ENCODE assay signal across 8 mouse cellular contexts in the genomic region with DNA sequence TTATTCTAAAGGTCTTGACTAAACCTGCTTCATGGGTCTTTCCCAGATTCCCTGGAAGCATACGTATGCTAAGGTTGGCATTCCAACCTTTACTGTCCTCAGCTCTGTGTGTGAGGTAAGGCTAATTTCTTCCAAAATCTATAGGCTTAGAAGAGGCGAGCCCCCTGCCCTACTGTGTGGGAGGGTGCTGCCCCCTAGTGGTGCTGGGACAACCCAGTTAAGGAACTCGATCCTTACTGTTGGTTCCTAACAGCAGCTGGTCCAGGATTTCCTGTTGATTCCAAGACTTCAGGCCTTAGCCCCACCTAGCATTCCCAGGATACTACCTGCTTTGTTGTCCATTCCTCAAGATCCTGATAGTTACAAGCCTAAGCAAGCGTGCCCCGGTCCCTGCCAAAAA. TPM values are rescaled to one million over a fixed set of nuclear protein-coding genes. Genes with fewer than 3 reads are reported as not detected.
DNase-seq lines count a peak whose midpoint lies in the region; ATAC-seq lines count a peak whose summit lies in the region.

No protein-coding gene starts in this region.

- DNase-seq in left cerebral cortex, adult 18-20 months (ENCODE audit: low spot score in 2 of 2), result peak; percentile 83 to 93
- no peak for DNase-seq in left cerebral cortex, adult 11 months (ENCODE audit: low spot score)
- DNase-seq in adrenal gland, postnatal 36 days, result peak; percentile 71 to 85
- DNase-seq in embryonic facial prominence, embryonic 10.5 days (ENCODE audit: low spot score), result peak; percentile 88
- DNase-seq in hindbrain, embryonic 11.5 days (ENCODE audit: low spot score), result peak; percentile 87
- peak; percentile 86 to 89 for DNase-seq in left cerebral cortex, postnatal 14 days (ENCODE audit: low spot score in 2 of 2)
- DNase-seq in neural tube, embryonic 11.5 days (ENCODE audit: low spot score), result peak; percentile 81
- peak; percentile 45 to 55 for DNase-seq in thymus, postnatal 36 days

- WGBS in embryonic facial prominence, embryonic 10.5 days, result 15% methylated on average over 5 of the region's 5 CpGs
- WGBS in hindbrain, embryonic 11.5 days, result 11% methylated on average over 5 of the region's 5 CpGs
- WGBS in neural tube, embryonic 11.5 days, result 21% methylated on average over 5 of the region's 5 CpGs

- peaks cover 33% of the 10 kb centered on the region for H3K4me1 ChIP-seq in embryonic facial prominence, embryonic 10.5 days
- peaks cover 15% of the 10 kb centered on the region for H3K4me1 ChIP-seq in hindbrain, embryonic 11.5 days (replicated peaks; ENCODE audit: control insufficient read depth, insufficient read depth, low read length)
- peaks cover 19% of the 10 kb centered on the region for H3K4me1 ChIP-seq in neural tube, embryonic 11.5 days (ENCODE audit: control insufficient read depth, insufficient read depth, low read length)

- no peaks in the 10 kb centered on the region for H3K9me3 ChIP-seq in embryonic facial prominence, embryonic 10.5 days
- no peaks in the 10 kb centered on the region for H3K9me3 ChIP-seq in hindbrain, embryonic 11.5 days (ENCODE audit: control insufficient read depth, low read length)
- no peaks in the 10 kb centered on the region for H3K9me3 ChIP-seq in neural tube, embryonic 11.5 days (ENCODE audit: control insufficient read depth, low read length)

- no peak overlapping the region for H3K9ac ChIP-seq in hindbrain, embryonic 11.5 days (ENCODE audit: low read depth, low read length)
- no peak overlapping the region for H3K9ac ChIP-seq in neural tube, embryonic 11.5 days (ENCODE audit: low read length)

- no peak overlapping the region for H3K4me2 ChIP-seq in hindbrain, embryonic 11.5 days (replicated peaks; ENCODE audit: low read depth, low read length)
- H3K4me2 ChIP-seq in neural tube, embryonic 11.5 days (ENCODE audit: low read depth), result no peak overlapping the region

- no peaks in the 10 kb centered on the region for H3K36me3 ChIP-seq in embryonic facial prominence, embryonic 10.5 days (replicated peaks)
- no peaks in the 10 kb centered on the region for H3K36me3 ChIP-seq in hindbrain, embryonic 11.5 days (ENCODE audit: control insufficient read depth, insufficient read depth, low read length)
- no peaks in the 10 kb centered on the region for H3K36me3 ChIP-seq in neural tube, embryonic 11.5 days (ENCODE audit: control insufficient read depth, insufficient read depth, low read length)

- peaks cover 88% of the 10 kb centered on the region for H3K27me3 ChIP-seq in embryonic facial prominence, embryonic 10.5 days (replicated peaks; ENCODE audit: low read depth, poor library complexity, severe bottlenecking)
- peaks cover 52% of the 10 kb centered on the region for H3K27me3 ChIP-seq in hindbrain, embryonic 11.5 days (ENCODE audit: control insufficient read depth, insufficient read depth, low read length)
- peaks cover 52% of the 10 kb centered on the region for H3K27me3 ChIP-seq in neural tube, embryonic 11.5 days (ENCODE audit: control insufficient read depth, insufficient read depth, low read length)

- no peak overlapping the region for H3K4me3 ChIP-seq in embryonic facial prominence, embryonic 10.5 days
- no peak overlapping the region for H3K4me3 ChIP-seq in hindbrain, embryonic 11.5 days (ENCODE audit: low read depth, low read length)
- no peak overlapping the region for H3K4me3 ChIP-seq in neural tube, embryonic 11.5 days (ENCODE audit: low read depth, low read length)

- no peak overlapping the region for H3K27ac ChIP-seq in embryonic facial prominence, embryonic 10.5 days (replicated peaks)
- H3K27ac ChIP-seq in hindbrain, embryonic 11.5 days (ENCODE audit: low read depth, low read length), result no peak overlapping the region
- no peak overlapping the region for H3K27ac ChIP-seq in neural tube, embryonic 11.5 days (ENCODE audit: low read depth, low read length)

- intact Hi-C loops in left cerebral cortex, postnatal 14 days (cut with DNase I), result loop anchor here (5.0 to 10.0 kb wide), 3 partner anchors 185 to 257 kb away; partner anchors contain the start of genes A630076J17Rik and Lamtor5

- ATAC-seq in hindbrain, embryonic 11.5 days (ENCODE audit: low FRiP score), result 0 out of 2 replicates have a peak, but pooled peaks have one; percentile 21
- no peak for ATAC-seq in neural tube, embryonic 11.5 days (ENCODE audit: insufficient read depth, low FRiP score, low TSS enrichment)

RNA-seq across cellular contexts. Expression of gene Kcnc4, which starts 2.8 kb away (rescaled TPM):
- total RNA-seq in left cerebral cortex, adult 18-20 months (2021), result 10 to 100 TPM; 70.5 to 75.2 TPM
- 10 to 100 TPM in 1 of 2 experiments, 1 to 10 TPM in 1; 5.1 to 10.5 TPM for total RNA-seq in adrenal gland, postnatal 36 days (2021)
- polyA plus RNA-seq in embryonic facial prominence, embryonic 10.5 days (2016; fragmentation: Nextera tagmentation; extraction: Ambion mirVana), result 0.32 and 0.33 TPM in 2 replicates
- polyA plus RNA-seq in hindbrain, embryonic 11.5 days (2014; fragmentation: Nextera tagmentation; extraction: Ambion mirVana), result 0.22 and 0.25 TPM in 2 replicates
- 10 to 100 TPM; 61.7 to 74.6 TPM for total RNA-seq in left cerebral cortex, postnatal 14 days (2021)
- 0.05 and 0.58 TPM in 2 replicates for polyA plus RNA-seq in neural tube, embryonic 11.5 days (2014; fragmentation: Nextera tagmentation; extraction: Ambion mirVana)

RNA-seq across cellular contexts. Expression of gene Slc6a17, which starts 55.7 kb away (rescaled TPM):
- 100 to 1,000 TPM; 388 to 416 TPM for total RNA-seq in left cerebral cortex, adult 18-20 months (2021)
- 10 to 100 TPM in 1 of 2 experiments, 1 to 10 TPM in 1; 2.5 to 10.7 TPM for total RNA-seq in adrenal gland, postnatal 36 days (2021)
- polyA plus RNA-seq in embryonic facial prominence, embryonic 10.5 days (2016; fragmentation: Nextera tagmentation; extraction: Ambion mirVana), result 2.2 and 4.9 TPM in 2 replicates
- 1.9 and 3.5 TPM in 2 replicates for polyA plus RNA-seq in hindbrain, embryonic 11.5 days (2014; fragmentation: Nextera tagmentation; extraction: Ambion mirVana)
- total RNA-seq in left cerebral cortex, postnatal 14 days (2021), result 100 to 1,000 TPM; 365 to 381 TPM
- polyA plus RNA-seq in neural tube, embryonic 11.5 days (2014; fragmentation: Nextera tagmentation; extraction: Ambion mirVana), result 2.6 and 3.6 TPM in 2 replicates

Comparison
In these comparisons a context has a peak if more than half of its experiments do, and no peak if none do; other contexts are left out.
1. RNA of gene Kcnc4, which starts 2.8 kb away (total RNA-seq): 70.5 to 75.2 TPM in left cerebral cortex, adult 18-20 months and 61.7 to 74.6 TPM in left cerebral cortex, postnatal 14 days; 5.1 to 10.5 TPM in adrenal gland, postnatal 36 days; every median in the first group is over 4 times any median in the second.
2. RNA of gene Slc6a17, which starts 55.7 kb away (total RNA-seq): 388 to 416 TPM in left cerebral cortex, adult 18-20 months and 365 to 381 TPM in left cerebral cortex, postnatal 14 days; 2.5 to 10.7 TPM in adrenal gland, postnatal 36 days; every median in the first group is over 10 times any median in the second.